ENCODE assay signal across 9 mouse cellular contexts in the genomic region with DNA sequence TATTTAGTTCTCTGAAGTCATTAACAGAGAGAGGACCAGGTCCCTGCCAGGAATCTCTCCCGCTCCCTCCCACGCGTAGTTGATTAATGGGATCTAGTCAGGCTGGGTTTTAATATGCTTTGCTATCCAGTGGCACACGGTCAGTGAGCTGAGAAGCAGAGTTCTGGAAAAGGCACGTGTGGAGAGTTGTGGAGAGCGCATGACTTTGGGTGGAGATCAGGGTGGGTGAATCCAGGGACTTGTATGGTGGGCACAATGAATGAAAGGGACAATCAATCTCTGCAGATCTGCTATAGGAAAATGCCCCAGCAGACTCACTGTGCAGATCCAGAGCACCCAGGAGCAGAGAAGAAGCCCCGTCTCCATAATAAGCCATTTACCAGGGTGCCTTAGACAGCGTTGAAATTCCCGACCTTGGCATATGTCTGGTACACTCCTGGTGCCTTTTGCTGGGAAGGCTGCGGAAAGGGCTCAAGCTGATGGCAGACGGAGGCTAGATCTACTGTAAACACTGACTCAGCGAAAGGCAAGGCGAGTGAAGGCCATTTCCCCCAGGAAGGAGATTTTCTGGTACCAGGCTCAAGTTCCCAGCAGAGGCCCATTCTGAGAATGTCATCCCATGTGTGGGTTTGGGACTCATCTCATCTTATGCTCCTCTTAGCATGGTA.
DNase-seq lines count a peak whose midpoint lies in the region; ATAC-seq and TF ChIP-seq lines count a peak whose summit lies in the region.
"Had no signal": no experiment of that assay in that cellular context is flagged by ENCODE, and none has a peak within 500 bp of the region (broad histone marks: within the 10 kb centered on the region; RNA-seq: fewer than 3 reads in every experiment).

No protein-coding gene starts in this region.

- H3K36me3 ChIP-seq in forebrain, embryonic 13.5 days (ENCODE audit: poor library complexity, severe bottlenecking), result no peaks in the 10 kb centered on the region
- no peaks in the 10 kb centered on the region for H3K36me3 ChIP-seq in forebrain, embryonic 14.5 days (ENCODE audit: control insufficient read depth, insufficient read depth, low read length)
- H3K36me3 ChIP-seq in ES-Bruce4 (ENCODE audit: control insufficient read depth, insufficient read depth, low read length, poor library complexity, severe bottlenecking), result no peaks in the 10 kb centered on the region
- no peaks in the 10 kb centered on the region for H3K36me3 ChIP-seq in kidney, embryonic 14.5 days (ENCODE audit: control insufficient read depth, insufficient read depth, low read length)

- H3K27ac ChIP-seq in forebrain, embryonic 13.5 days, result 0 out of 2 replicates have a peak overlapping the region, but pooled peaks have one; percentile 35
- H3K27ac ChIP-seq in forebrain, embryonic 14.5 days (ENCODE audit: low read depth, low read length), result no peak overlapping the region
- peak overlapping the region; percentile 8; the same call in 1 of the 2 replicates for H3K27ac ChIP-seq in ES-Bruce4 (ENCODE audit: insufficient read depth, low read length)
- peak overlapping the region; percentile 85 for H3K27ac ChIP-seq in kidney, embryonic 14.5 days (ENCODE audit: low read depth, low read length)
- H3K27ac ChIP-seq: macrophage had no signal

- 79% methylated on average over 13 of the region's 13 CpGs for WGBS in forebrain, embryonic 13.5 days
- 79% methylated on average over 13 of the region's 13 CpGs for WGBS in forebrain, embryonic 14.5 days
- 41% methylated on average over 13 of the region's 13 CpGs for WGBS in kidney, embryonic 14.5 days

- H3K27me3 ChIP-seq in forebrain, embryonic 13.5 days, result no peaks in the 10 kb centered on the region
- H3K27me3 ChIP-seq in forebrain, embryonic 14.5 days (replicated peaks; ENCODE audit: control insufficient read depth, insufficient read depth, low read length), result no peaks in the 10 kb centered on the region
- H3K27me3 ChIP-seq in ES-Bruce4 (ENCODE audit: control insufficient read depth, insufficient read depth, low read length, poor library complexity, severe bottlenecking), result no peaks in the 10 kb centered on the region
- no peaks in the 10 kb centered on the region for H3K27me3 ChIP-seq in kidney, embryonic 14.5 days (ENCODE audit: control insufficient read depth, insufficient read depth, low read length)

- no peak for TF ChIP-seq CTCF in ES-Bruce4 (IDR thresholded peaks at IDR 0.05; ENCODE audit: low read depth, low read length)

- no peak overlapping the region for H3K4me2 ChIP-seq in forebrain, embryonic 13.5 days
- H3K4me2 ChIP-seq in forebrain, embryonic 14.5 days (ENCODE audit: low read length), result no peak overlapping the region
- peak overlapping the region; percentile 2; the same call in 1 of the 2 replicates for H3K4me2 ChIP-seq in kidney, embryonic 14.5 days (replicated peaks; ENCODE audit: low read depth, low read length)

- peaks cover 15% of the 10 kb centered on the region for H3K4me1 ChIP-seq in forebrain, embryonic 13.5 days
- H3K4me1 ChIP-seq in forebrain, embryonic 14.5 days (ENCODE audit: control insufficient read depth, insufficient read depth, low read length), result peaks cover 7% of the 10 kb centered on the region
- peaks cover 7% of the 10 kb centered on the region for H3K4me1 ChIP-seq in ES-Bruce4 (ENCODE audit: control insufficient read depth, insufficient read depth, low read length)
- peaks cover 28% of the 10 kb centered on the region for H3K4me1 ChIP-seq in kidney, embryonic 14.5 days (ENCODE audit: control insufficient read depth, insufficient read depth, low read length)

- no peaks in the 10 kb centered on the region for H3K9me3 ChIP-seq in forebrain, embryonic 13.5 days (replicated peaks)
- no peaks in the 10 kb centered on the region for H3K9me3 ChIP-seq in forebrain, embryonic 14.5 days (replicated peaks; ENCODE audit: control insufficient read depth, low read length)
- peaks cover 8% of the 10 kb centered on the region for H3K9me3 ChIP-seq in ES-Bruce4 (replicated peaks; ENCODE audit: control insufficient read depth, insufficient read depth, low read length, poor library complexity, severe bottlenecking)
- no peaks in the 10 kb centered on the region for H3K9me3 ChIP-seq in kidney, embryonic 14.5 days (ENCODE audit: control insufficient read depth, low read length)

- H3K9ac ChIP-seq in forebrain, embryonic 13.5 days, result no peak overlapping the region
- no peak overlapping the region for H3K9ac ChIP-seq in forebrain, embryonic 14.5 days (ENCODE audit: low read length)
- H3K9ac ChIP-seq in ES-Bruce4 (ENCODE audit: low read depth, poor library complexity, severe bottlenecking), result no peak overlapping the region
- H3K9ac ChIP-seq in kidney, embryonic 14.5 days (ENCODE audit: low read depth, low read length), result no peak overlapping the region

- no peak for DNase-seq in forebrain, embryonic 14.5 days (ENCODE audit: low spot score)
- peak; percentile 48 for DNase-seq in heart, adult 8-10 months (ENCODE audit: low spot score)
- peak; percentile 35 for DNase-seq in ovary, postnatal 36 days (ENCODE audit: low spot score)
- DNase-seq in right cerebral cortex, postnatal 10 days (ENCODE audit: low spot score in 2 of 2), result no peak
- DNase-seq in thymus, postnatal 10 days (ENCODE audit: low spot score in 2 of 2), result no peak

- ATAC-seq in forebrain, embryonic 13.5 days, result no peak
- ATAC-seq in forebrain, embryonic 14.5 days, result no peak
- peak; percentile 51 for ATAC-seq in kidney, embryonic 14.5 days (ENCODE audit: low FRiP score, low TSS enrichment)

- no peak overlapping the region for H3K4me3 ChIP-seq in forebrain, embryonic 13.5 days
- H3K4me3 ChIP-seq in forebrain, embryonic 14.5 days (ENCODE audit: low read depth, low read length), result no peak overlapping the region
- H3K4me3 ChIP-seq in ES-Bruce4 (ENCODE audit: low read depth, low read length), result no peak overlapping the region
- no peak overlapping the region for H3K4me3 ChIP-seq in kidney, embryonic 14.5 days (ENCODE audit: low read length)

- TF ChIP-seq POLR2A in ES-Bruce4 (IDR thresholded peaks at IDR 0.05; ENCODE audit: insufficient read depth, low read length), result no peak

- TF ChIP-seq EP300 in ES-Bruce4 (IDR thresholded peaks at IDR 0.05; ENCODE audit: insufficient read depth, low read depth, low read length), result 0 out of 2 replicates have a peak, but pooled peaks have one; percentile 5

Comparison
In these comparisons a context has a peak if more than half of its experiments do, and no peak if none do; other contexts are left out.
1. DNase-seq: peak in heart, adult 8-10 months (single experiment) and ovary, postnatal 36 days (single experiment); none in forebrain, embryonic 14.5 days (single experiment), right cerebral cortex, postnatal 10 days (0 of 2) and thymus, postnatal 10 days (0 of 2).